Mouse (Mus musculus) stomach, postnatal 0 days (tissue): ENCODE measurements around the gene Gm42878.

ENCODE experiments used
- CTCF ChIP-seq: IDR thresholded peaks from 2 replicates; pipeline ENCODE4 v1.5.1; 2016; ENCODE audit warnings: antibody characterized with exemption, low read depth, mild to moderate bottlenecking, moderate library complexity
- EP300 ChIP-seq: optimal IDR thresholded peaks from 2 replicates; pipeline ENCODE3; 2016; ENCODE audit warnings: antibody characterized with exemption

DNA sequence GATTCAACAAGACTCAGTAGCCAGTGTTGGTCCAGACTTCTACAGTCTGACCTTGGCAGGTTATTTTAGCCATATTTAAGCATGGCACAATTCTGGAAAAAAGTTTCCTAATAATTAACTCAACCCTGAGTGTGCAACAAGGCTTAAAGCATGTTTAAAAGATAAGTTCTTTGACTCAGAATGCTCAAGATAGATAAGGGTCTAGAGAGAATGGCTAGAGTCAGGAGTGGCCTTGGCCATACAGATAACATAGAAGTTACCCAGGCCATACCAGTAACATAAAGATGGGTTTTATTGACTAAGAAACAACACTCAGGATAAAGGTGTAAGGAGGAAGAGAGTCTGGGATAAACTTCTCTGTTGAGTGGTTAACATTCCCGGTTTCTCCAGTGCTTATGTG, 69.2 kb downstream of the Gm42878 start:
- no peak for TF ChIP-seq CTCF
- TF ChIP-seq EP300: no peak
